Comparison of ENCODE assay signal across 8 mouse cellular contexts in the genomic region with DNA sequence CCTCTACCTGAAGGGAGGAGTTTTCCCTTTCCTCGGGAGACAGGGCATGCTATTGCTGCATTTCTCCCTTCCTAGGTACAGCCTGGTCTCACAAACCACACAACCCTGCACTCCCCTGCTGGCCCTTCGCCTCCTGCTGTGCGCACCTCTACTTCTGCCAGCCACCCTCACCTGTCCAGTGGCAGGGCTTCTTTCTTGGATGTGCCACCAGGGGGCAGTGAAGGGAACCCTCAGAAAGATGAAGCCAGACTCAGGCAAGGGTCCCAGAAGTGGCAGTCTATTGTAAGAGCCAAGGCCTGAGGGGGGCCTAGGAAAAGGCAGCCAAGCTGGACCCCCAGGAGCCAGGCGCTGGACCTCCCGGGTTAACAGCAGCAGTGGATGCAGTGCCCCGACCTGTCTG. TPM values are rescaled to one million over a fixed set of nuclear protein-coding genes. Genes with fewer than 3 reads are reported as not detected.
DNase-seq lines count a peak whose midpoint lies in the region; ATAC-seq and TF ChIP-seq lines count a peak whose summit lies in the region.

No protein-coding gene starts in this region.

- H3K4me1 ChIP-seq in forebrain, postnatal 0 days (ENCODE audit: insufficient read depth) = peaks cover 50% of the 10 kb centered on the region
- no peaks in the 10 kb centered on the region for H3K4me1 ChIP-seq in midbrain, postnatal 0 days (ENCODE audit: insufficient read depth, low read length)

- no peak for ATAC-seq in frontal cortex, adult (ENCODE audit: low TSS enrichment)
- ATAC-seq in CD4-positive, CD25-positive, alpha-beta regulatory T cell, adult 4 months = peak; percentile 29
- no peak for ATAC-seq in forebrain, postnatal 0 days
- ATAC-seq in midbrain, postnatal 0 days (ENCODE audit: low FRiP score) = no peak; the same call in 1 of the 2 replicates

- H3K4me2 ChIP-seq in forebrain, postnatal 0 days (ENCODE audit: low read depth) = no peak overlapping the region
- no peak overlapping the region for H3K4me2 ChIP-seq in midbrain, postnatal 0 days (ENCODE audit: low read depth, low read length, poor library complexity, severe bottlenecking)

- DNase-seq in frontal cortex, postnatal 14 days (ENCODE audit: low spot score in 2 of 2) = peak; percentile 63 to 66
- DNase-seq in c-Kit-positive CD71-positive TER-119-positive erythroid progenitor cells, embryonic 14.5 days (ENCODE audit: low spot score) = peak; percentile 38
- peak; percentile 67 for DNase-seq in forebrain, postnatal 0 days
- DNase-seq in layer of hippocampus, postnatal 10 days (ENCODE audit: low spot score in 2 of 2) = peak; percentile 67 to 77
- DNase-seq in midbrain, postnatal 0 days (ENCODE audit: low spot score) = peak; percentile 75
- peak; percentile 83 for DNase-seq in testis, postnatal 10 days (ENCODE audit: low spot score)

- no peak overlapping the region for H3K4me3 ChIP-seq in forebrain, postnatal 0 days (ENCODE audit: low read depth, low read length)
- H3K4me3 ChIP-seq in midbrain, postnatal 0 days (ENCODE audit: low read depth, low read length) = no peak overlapping the region

- peak; percentile 82 for TF ChIP-seq CTCF in forebrain, postnatal 0 days (IDR thresholded peaks at IDR 0.05; ENCODE audit: low read depth)
- TF ChIP-seq CTCF in midbrain, postnatal 0 days (IDR thresholded peaks at IDR 0.05) = peak; percentile 89

- H3K27ac ChIP-seq in forebrain, postnatal 0 days (ENCODE audit: low read depth, low read length) = peak overlapping the region; percentile 75
- H3K27ac ChIP-seq in midbrain, postnatal 0 days (ENCODE audit: low read depth, low read length) = no peak overlapping the region

- no peak overlapping the region for H3K9ac ChIP-seq in forebrain, postnatal 0 days
- H3K9ac ChIP-seq in midbrain, postnatal 0 days (replicated peaks; ENCODE audit: low read length, poor library complexity, severe bottlenecking) = no peak overlapping the region

- H3K9me3 ChIP-seq in forebrain, postnatal 0 days (ENCODE audit: low read length) = no peaks in the 10 kb centered on the region
- no peaks in the 10 kb centered on the region for H3K9me3 ChIP-seq in midbrain, postnatal 0 days (ENCODE audit: low read length)

- H3K36me3 ChIP-seq in forebrain, postnatal 0 days (ENCODE audit: insufficient read depth) = no peaks in the 10 kb centered on the region; the same call in 1 of the 2 replicates
- H3K36me3 ChIP-seq in midbrain, postnatal 0 days (ENCODE audit: insufficient read depth, low read length) = no peaks in the 10 kb centered on the region

- H3K27me3 ChIP-seq in forebrain, postnatal 0 days (ENCODE audit: insufficient read depth, low read length) = no peaks in the 10 kb centered on the region
- H3K27me3 ChIP-seq in midbrain, postnatal 0 days (ENCODE audit: insufficient read depth, low read length) = no peaks in the 10 kb centered on the region

- WGBS in forebrain, postnatal 0 days = 18% methylated on average over 6 of the region's 6 CpGs
- WGBS in midbrain, postnatal 0 days = 17% methylated on average over 6 of the region's 6 CpGs

RNA-seq across cellular contexts. Expression of gene Baiap2, which starts 7.1 kb away (rescaled TPM):
- polyA plus RNA-seq in CD4-positive, CD25-positive, alpha-beta regulatory T cell, adult 4 months (2017; shearing (Covaris generic)) = 10 to 100 TPM in 1 of 2 experiments, 1 to 10 TPM in 1; 7.9 to 11.5 TPM
- total RNA-seq in forebrain, postnatal 0 days (2014; rRNA removed) = 42.3 and 52.0 TPM in 2 replicates
- polyA plus RNA-seq in forebrain, postnatal 0 days (2015; fragmentation: Nextera tagmentation; extraction: Ambion mirVana) = 31.1 and 36.6 TPM in 2 replicates
- total RNA-seq in layer of hippocampus, postnatal 10 days (2021) = 100 to 1,000 TPM in 1 of 2 experiments, 10 to 100 TPM in 1; 96.2 to 102 TPM
- 23.8 and 32.7 TPM in 2 replicates for total RNA-seq in midbrain, postnatal 0 days (2014; rRNA removed)
- 18.0 TPM in 2 replicates for polyA plus RNA-seq in midbrain, postnatal 0 days (2015; fragmentation: Nextera tagmentation; extraction: Ambion mirVana)

RNA-seq across cellular contexts. Expression of gene Chmp6, which starts 22.2 kb away (rescaled TPM):
- 10 to 100 TPM; 46.8 to 64.7 TPM for polyA plus RNA-seq in CD4-positive, CD25-positive, alpha-beta regulatory T cell, adult 4 months (2017; shearing (Covaris generic))
- 91.1 and 91.9 TPM in 2 replicates for total RNA-seq in forebrain, postnatal 0 days (2014; rRNA removed)
- polyA plus RNA-seq in forebrain, postnatal 0 days (2015; fragmentation: Nextera tagmentation; extraction: Ambion mirVana) = 102 and 105 TPM in 2 replicates
- 10 to 100 TPM; 43.0 to 44.5 TPM for total RNA-seq in layer of hippocampus, postnatal 10 days (2021)
- total RNA-seq in midbrain, postnatal 0 days (2014; rRNA removed) = 79.5 and 101 TPM in 2 replicates
- 121 and 129 TPM in 2 replicates for polyA plus RNA-seq in midbrain, postnatal 0 days (2015; fragmentation: Nextera tagmentation; extraction: Ambion mirVana)
